Mouse (Mus musculus) heart, postnatal 0 days (tissue): ENCODE measurements around the gene Ppp4c. TPM values are rescaled to one million over a fixed set of nuclear protein-coding genes. Genes with fewer than 3 reads are reported as not detected.

Source experiments
- ATAC-seq: fragments of 200-750 bp; cut with Nextera tagmentation; 2 replicates; pipeline ENCODE4 v1.8.0; 2017; ENCODE audit warnings: low read depth, moderate number of reproducible peaks, moderate library complexity; ENCODE audit not compliant: insufficient read depth
- DNase-seq: peaks from one replicate; pipeline ENCODE4 v3.0.0-alpha.2; 2016; ENCODE audit warnings: low spot score
- H3K27ac ChIP-seq: fragments of 300-500 bp; sonication (generic); 2 replicates; pipeline ENCODE4 v1.5.1; 2014; ENCODE audit warnings: low read depth, mild to moderate bottlenecking
- H3K27me3 ChIP-seq: fragments of 300-500 bp; sonication (generic); 2 replicates; pipeline ENCODE4 v1.6.1; 2014; ENCODE audit warnings: low read length, mixed read lengths; ENCODE audit not compliant: control insufficient read depth, insufficient read depth
- H3K36me3 ChIP-seq: fragments of 300-500 bp; sonication (generic); replicated peaks from 2 replicates; pipeline ENCODE4 v1.6.1; 2014; ENCODE audit warnings: low read length, mixed read lengths; ENCODE audit not compliant: control insufficient read depth, insufficient read depth
- H3K4me1 ChIP-seq: fragments of 300-500 bp; sonication (generic); 2 replicates; pipeline ENCODE4 v1.6.1; 2014; ENCODE audit warnings: antibody characterized with exemption; ENCODE audit not compliant: control insufficient read depth, insufficient read depth
- H3K4me2 ChIP-seq: fragments of 300-500 bp; sonication (generic); 2 replicates; pipeline ENCODE4 v1.6.1; 2014; ENCODE audit warnings: low read depth, mild to moderate bottlenecking, low read length, moderate library complexity
- H3K4me3 ChIP-seq: fragments of 300-500 bp; sonication (generic); 2 replicates; pipeline ENCODE4 v1.5.1; 2014; ENCODE audit warnings: low read depth, low read length
- H3K9ac ChIP-seq: fragments of 300-500 bp; sonication (generic); replicated peaks from 2 replicates; pipeline ENCODE4 v1.6.1; 2014; ENCODE audit warnings: low read depth, low read length, mixed read lengths
- H3K9me3 ChIP-seq: fragments of 300-500 bp; sonication (generic); replicated peaks from 2 replicates; pipeline ENCODE4 v1.6.1; 2016; ENCODE audit warnings: low read length; ENCODE audit not compliant: control insufficient read depth
- CTCF ChIP-seq: IDR thresholded peaks from 2 replicates; pipeline ENCODE4 v1.5.1; 2016; ENCODE audit warnings: antibody characterized with exemption, control low read depth, low read depth
- EP300 ChIP-seq: IDR thresholded peaks from 2 replicates; pipeline ENCODE4 v1.6.1; 2016; ENCODE audit warnings: antibody characterized with exemption, low read depth
- WGBS: fragments of 180-500 bp; shearing (Covaris S2); extraction: QIAGEN DNeasy Blood & Tissue Kit; methylation state at CpG from one replicate; pipeline ENCODE4 v1.1.7; 2014; 5-methylcytosine and 5-hydroxymethylcytosine counted together
- polyA plus RNA-seq: library from polyadenylated mRNA; unstranded; fragments of >200 nt; fragmentation: Nextera tagmentation; extraction: Ambion mirVana; gene quantifications from 2 replicates; pipeline ENCODE4 v1.2.1, GENCODE M21; 2015
- total RNA-seq: library from RNA; depleted of rRNA; stranded (reverse); fragments of >200 nt; gene quantifications from 2 replicates; pipeline ENCODE4 v1.2.3, GENCODE M21; 2014; ENCODE audit warnings: low replicate concordance; rRNA removed

Ppp4c gene
- total and polyA plus RNA-seq, 2 experiments from 2014 or later: 77.4 to 118 TPM

DNA sequence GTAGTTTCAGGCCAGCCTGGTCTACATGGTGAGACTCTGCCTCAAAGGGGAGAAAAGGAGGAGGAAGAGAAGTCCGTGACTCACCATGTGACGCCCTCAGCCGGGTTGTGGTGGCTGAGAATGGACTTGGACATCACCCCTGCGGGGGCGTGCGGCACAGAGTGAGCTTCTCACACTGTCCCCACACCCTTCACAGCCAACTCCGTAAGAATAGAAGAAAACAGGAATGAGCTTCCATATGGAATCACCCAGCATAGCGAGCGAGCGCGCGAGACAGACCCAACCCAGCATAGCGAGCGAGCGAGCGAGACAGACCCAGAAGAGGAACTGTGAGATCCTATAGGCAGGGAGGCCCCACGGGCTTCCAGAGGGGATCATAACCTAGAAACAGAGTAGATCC lies 52.7 kb downstream of the Ppp4c start:
- 79% methylated on average over 17 of the region's 17 CpGs for WGBS
- Histone ChIP-seq H3K36me3 (no peaks in the 10 kb centered on the region), H3K4me3 (no peak overlapping the region), H3K27ac (no peak overlapping the region), H3K4me1 (no peaks in the 10 kb centered on the region), H3K9ac (no peak overlapping the region), H3K9me3 (no peaks in the 10 kb centered on the region), H3K4me2 (no peak overlapping the region), H3K27me3 (no peaks in the 10 kb centered on the region)
- DNase-seq: no peak
- ATAC-seq: no peak
- TF ChIP-seq CTCF: no peak
- no peak for TF ChIP-seq EP300

DNA sequence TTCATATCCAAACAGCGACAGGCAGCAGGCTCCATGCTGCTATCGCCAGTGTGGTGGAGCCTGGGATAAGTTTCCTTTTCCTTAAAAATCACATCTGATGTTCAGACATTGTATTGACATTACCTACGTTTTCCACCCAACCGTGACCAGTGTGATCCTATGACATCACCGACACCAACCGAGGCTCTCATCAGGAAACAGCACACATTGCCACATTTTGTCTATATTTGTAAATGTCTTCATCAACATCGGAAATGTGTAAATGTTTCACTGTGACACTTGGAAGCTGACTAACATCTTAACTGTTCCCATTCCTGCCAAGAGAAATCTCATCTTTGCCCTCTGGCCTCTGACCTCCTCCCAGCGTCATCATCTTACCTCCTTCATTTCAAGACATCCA lies 56.2 kb downstream of the Ppp4c start:
- no peak overlapping the region for H3K4me2 ChIP-seq
- H3K36me3 ChIP-seq: no peaks in the 10 kb centered on the region
- H3K9ac ChIP-seq: no peak overlapping the region
- no peak overlapping the region for H3K4me3 ChIP-seq
- 74% methylated on average over 8 of the region's 8 CpGs for WGBS
- ATAC-seq (no peak), DNase-seq (no peak)
- H3K27ac ChIP-seq: no peak overlapping the region
- no peaks in the 10 kb centered on the region for H3K4me1 ChIP-seq
- H3K9me3 ChIP-seq: no peaks in the 10 kb centered on the region
- no peak for TF ChIP-seq EP300
- no peak for TF ChIP-seq CTCF
- no peaks in the 10 kb centered on the region for H3K27me3 ChIP-seq

Other genes starting within 250 kb of the Ppp4c start
Only the 30 nearest of the 33 such genes appear.
- gene Eif3c, start 226.1 kb downstream of the Ppp4c start, total RNA-seq: 88.8 and 103 TPM in 2 replicates
- 108 and 114 TPM in 2 replicates for gene Eif3c, start 226.1 kb downstream of the Ppp4c start, polyA plus RNA-seq
- gene Apobr, start 207.6 kb downstream of the Ppp4c start, total RNA-seq: not detected in 2 replicates
- gene Apobr, start 207.6 kb downstream of the Ppp4c start, polyA plus RNA-seq: 0.34 and 0.40 TPM in 2 replicates
- 14.8 and 17.1 TPM in 2 replicates for gene Cln3, start 206.7 kb downstream of the Ppp4c start, total RNA-seq
- gene Cln3, start 206.7 kb downstream of the Ppp4c start, polyA plus RNA-seq: 14.9 and 17.0 TPM in 2 replicates
- gene Il27, start 197.6 kb downstream of the Ppp4c start, total RNA-seq: not detected in 2 replicates
- not detected in 2 replicates for gene Il27, start 197.6 kb downstream of the Ppp4c start, polyA plus RNA-seq
- 1.3 and 4.1 TPM in 2 replicates for gene Nupr1, start 161.6 kb downstream of the Ppp4c start, total RNA-seq
- gene Nupr1, start 161.6 kb downstream of the Ppp4c start, polyA plus RNA-seq: 8.9 and 13.0 TPM in 2 replicates
- gene Sgf29, start 143.2 kb downstream of the Ppp4c start, total RNA-seq: 15.9 and 20.7 TPM in 2 replicates
- gene Sgf29, start 143.2 kb downstream of the Ppp4c start, polyA plus RNA-seq: 21.9 and 25.3 TPM in 2 replicates
- 64.2 and 78.2 TPM in 2 replicates for gene Sult1a1, start 116.1 kb downstream of the Ppp4c start, total RNA-seq
- gene Sult1a1, start 116.1 kb downstream of the Ppp4c start, polyA plus RNA-seq: 24.8 and 30.4 TPM in 2 replicates
- 29.3 and 36.5 TPM in 2 replicates for gene Bola2, start 97.1 kb downstream of the Ppp4c start, total RNA-seq
- 89.0 and 93.7 TPM in 2 replicates for gene Bola2, start 97.1 kb downstream of the Ppp4c start, polyA plus RNA-seq
- 6.2 and 12.6 TPM in 2 replicates for gene Slx1b, start 96.7 kb downstream of the Ppp4c start, total RNA-seq
- 4.9 and 6.3 TPM in 2 replicates for gene Slx1b, start 96.7 kb downstream of the Ppp4c start, polyA plus RNA-seq
- gene Coro1a, start 84.7 kb downstream of the Ppp4c start, total RNA-seq: 14.8 and 25.3 TPM in 2 replicates
- 8.4 and 8.5 TPM in 2 replicates for gene Coro1a, start 84.7 kb downstream of the Ppp4c start, polyA plus RNA-seq
- gene Mapk3, start 32.9 kb downstream of the Ppp4c start, total RNA-seq: 59.2 and 69.4 TPM in 2 replicates
- gene Mapk3, start 32.9 kb downstream of the Ppp4c start, polyA plus RNA-seq: 51.9 and 53.0 TPM in 2 replicates
- 7.3 and 7.9 TPM in 2 replicates for gene Gdpd3, start 26.2 kb downstream of the Ppp4c start, total RNA-seq
- gene Gdpd3, start 26.2 kb downstream of the Ppp4c start, polyA plus RNA-seq: 0.69 and 0.77 TPM in 2 replicates
- 88.9 and 146 TPM in 2 replicates for gene Ypel3, start 15.5 kb downstream of the Ppp4c start, total RNA-seq
- 84.1 and 111 TPM in 2 replicates for gene Ypel3, start 15.5 kb downstream of the Ppp4c start, polyA plus RNA-seq
- 0.23 and 1.3 TPM in 2 replicates for gene Tbx6, start 11.0 kb downstream of the Ppp4c start, total RNA-seq
- 0.07 TPM in 1 of 2 replicates, not detected in the other for gene Tbx6, start 11.0 kb downstream of the Ppp4c start, polyA plus RNA-seq
- 0.99 and 2.9 TPM in 2 replicates for gene Fam57b, start 5.2 kb upstream of the Ppp4c start, total RNA-seq
- 2.6 and 3.0 TPM in 2 replicates for gene Fam57b, start 5.2 kb upstream of the Ppp4c start, polyA plus RNA-seq
- gene 4930451I11Rik, start 39.1 kb upstream of the Ppp4c start, total RNA-seq: not detected in 2 replicates
- not detected in 2 replicates for gene 4930451I11Rik, start 39.1 kb upstream of the Ppp4c start, polyA plus RNA-seq
- 0.73 TPM in 1 of 2 replicates, not detected in the other for gene Doc2a, start 54.9 kb upstream of the Ppp4c start, total RNA-seq
- not detected in 2 replicates for gene Doc2a, start 54.9 kb upstream of the Ppp4c start, polyA plus RNA-seq
- gene Hirip3, start 69.5 kb upstream of the Ppp4c start, total RNA-seq: 2.6 and 5.3 TPM in 2 replicates
- gene Hirip3, start 69.5 kb upstream of the Ppp4c start, polyA plus RNA-seq: 6.6 and 8.6 TPM in 2 replicates
- gene Ino80e, start 69.9 kb upstream of the Ppp4c start, total RNA-seq: 16.6 and 29.5 TPM in 2 replicates
- 35.8 and 37.0 TPM in 2 replicates for gene Ino80e, start 69.9 kb upstream of the Ppp4c start, polyA plus RNA-seq
- gene Taok2, start 92.2 kb upstream of the Ppp4c start, total RNA-seq: 47.4 and 47.9 TPM in 2 replicates
- gene Taok2, start 92.2 kb upstream of the Ppp4c start, polyA plus RNA-seq: 17.9 and 20.9 TPM in 2 replicates
- 19.9 and 30.0 TPM in 2 replicates for gene Tmem219, start 130.4 kb upstream of the Ppp4c start, total RNA-seq
- 19.9 and 20.5 TPM in 2 replicates for gene Tmem219, start 130.4 kb upstream of the Ppp4c start, polyA plus RNA-seq
- 6.8 and 8.2 TPM in 2 replicates for gene Kctd13, start 136.4 kb upstream of the Ppp4c start, total RNA-seq
- 11.2 TPM in 2 replicates for gene Kctd13, start 136.4 kb upstream of the Ppp4c start, polyA plus RNA-seq
- gene Asphd1, start 157.1 kb upstream of the Ppp4c start, total RNA-seq: 0.23 TPM in 1 of 2 replicates, not detected in the other
- not detected in 2 replicates for gene Asphd1, start 157.1 kb upstream of the Ppp4c start, polyA plus RNA-seq
- 8.7 and 14.2 TPM in 2 replicates for gene Sez6l2, start 158.1 kb upstream of the Ppp4c start, total RNA-seq
- gene Sez6l2, start 158.1 kb upstream of the Ppp4c start, polyA plus RNA-seq: 1.5 and 1.7 TPM in 2 replicates
- gene Cdipt, start 183.4 kb upstream of the Ppp4c start, total RNA-seq: 135 and 150 TPM in 2 replicates
- gene Cdipt, start 183.4 kb upstream of the Ppp4c start, polyA plus RNA-seq: 64.0 and 67.5 TPM in 2 replicates
- 1.8 TPM in 1 of 2 replicates, not detected in the other for gene Cdiptos, start 183.6 kb upstream of the Ppp4c start, total RNA-seq
- 1.2 and 1.5 TPM in 2 replicates for gene Cdiptos, start 183.6 kb upstream of the Ppp4c start, polyA plus RNA-seq
- gene Mvp, start 222.1 kb upstream of the Ppp4c start, total RNA-seq: 24.2 and 32.5 TPM in 2 replicates
- 16.1 and 17.4 TPM in 2 replicates for gene Mvp, start 222.1 kb upstream of the Ppp4c start, polyA plus RNA-seq
- not detected in 2 replicates for gene Pagr1b, start 224.0 kb upstream of the Ppp4c start, total RNA-seq
- gene Pagr1b, start 224.0 kb upstream of the Ppp4c start, polyA plus RNA-seq: not detected in 2 replicates
- gene Pagr1a, start 224.9 kb upstream of the Ppp4c start, total RNA-seq: not detected in 2 replicates
- gene Pagr1a, start 224.9 kb upstream of the Ppp4c start, polyA plus RNA-seq: 21.7 and 44.8 TPM in 2 replicates
- 22.8 and 24.8 TPM in 2 replicates for gene Gm42742, start 228.6 kb upstream of the Ppp4c start, total RNA-seq
- gene Gm42742, start 228.6 kb upstream of the Ppp4c start, polyA plus RNA-seq: 5.7 and 44.5 TPM in 2 replicates